Mouse (Mus musculus): ENCODE data around the gene Fam234b. TPM values are rescaled to one million over a fixed set of nuclear protein-coding genes. Genes with fewer than 3 reads are reported as not detected.

The Fam234b gene
- polyA plus RNA-seq, 1 experiment from 2014 or later: 53.9 TPM

DNA sequence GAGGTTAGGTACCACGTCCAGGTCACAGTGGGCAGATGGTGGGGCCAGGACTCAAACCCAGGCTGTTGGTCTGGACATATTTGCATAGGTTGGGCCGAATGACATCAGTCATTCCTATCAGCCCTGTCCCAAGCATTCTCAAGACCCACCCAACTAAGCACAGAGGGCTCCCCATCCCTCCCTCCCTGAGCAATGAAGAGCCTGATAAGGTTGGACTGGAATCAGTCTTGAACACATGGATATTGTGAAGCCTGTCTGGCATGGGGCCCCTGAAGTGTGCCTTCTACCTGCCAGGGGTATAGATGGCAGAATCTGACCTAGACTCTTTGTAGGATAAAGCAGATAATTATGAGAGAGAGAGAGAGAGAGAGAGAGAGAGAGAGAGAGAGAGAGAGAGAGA, 32.1 kb upstream of the Fam234b start:
- Histone ChIP-seq H3K4me3 (no peak overlapping the region), H3K27ac (no peak overlapping the region), H3K4me1 (no peaks in the 10 kb centered on the region), H3K9ac (no peak overlapping the region), H3K4me2 (replicated peaks) (no peak overlapping the region), H3K9me3 (no peaks in the 10 kb centered on the region), H3K36me3 (no peaks in the 10 kb centered on the region), H3K27me3 (replicated peaks) (no peaks in the 10 kb centered on the region)
- ATAC-seq (ENCODE audit: low FRiP score, low read depth): no peak
- WGBS: 87% methylated on average over 2 of the region's 2 CpGs

DNA sequence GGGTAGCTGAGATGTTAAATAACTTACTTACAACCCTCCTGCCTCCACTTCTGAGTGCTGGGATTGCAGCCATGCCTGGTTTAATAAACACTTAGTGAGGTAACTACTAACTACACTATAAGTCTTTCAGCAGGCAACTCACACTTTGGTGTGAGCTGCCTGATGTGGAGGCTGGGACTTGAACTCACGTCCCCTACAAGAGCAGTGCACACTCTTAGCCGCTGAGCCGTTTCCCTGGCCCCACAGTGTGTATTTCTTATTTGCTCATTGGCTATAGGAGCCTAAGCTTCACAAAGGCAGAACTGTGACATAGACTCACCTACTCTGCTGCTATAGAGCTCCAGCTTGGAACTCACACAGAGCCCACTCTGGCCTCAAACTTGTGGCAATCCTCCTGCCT, 31.5 kb upstream of the Fam234b start:
- WGBS: 88% methylated on average over 3 of the region's 3 CpGs
- no peaks in the 10 kb centered on the region for H3K27me3 ChIP-seq (replicated peaks)
- no peak for ATAC-seq (ENCODE audit: low FRiP score, low read depth)
- no peaks in the 10 kb centered on the region for H3K4me1 ChIP-seq
- no peak overlapping the region for H3K4me3 ChIP-seq
- no peak overlapping the region for H3K9ac ChIP-seq
- H3K9me3 ChIP-seq: no peaks in the 10 kb centered on the region
- no peak overlapping the region for H3K27ac ChIP-seq
- H3K4me2 ChIP-seq (replicated peaks): no peak overlapping the region
- H3K36me3 ChIP-seq: no peaks in the 10 kb centered on the region

DNA sequence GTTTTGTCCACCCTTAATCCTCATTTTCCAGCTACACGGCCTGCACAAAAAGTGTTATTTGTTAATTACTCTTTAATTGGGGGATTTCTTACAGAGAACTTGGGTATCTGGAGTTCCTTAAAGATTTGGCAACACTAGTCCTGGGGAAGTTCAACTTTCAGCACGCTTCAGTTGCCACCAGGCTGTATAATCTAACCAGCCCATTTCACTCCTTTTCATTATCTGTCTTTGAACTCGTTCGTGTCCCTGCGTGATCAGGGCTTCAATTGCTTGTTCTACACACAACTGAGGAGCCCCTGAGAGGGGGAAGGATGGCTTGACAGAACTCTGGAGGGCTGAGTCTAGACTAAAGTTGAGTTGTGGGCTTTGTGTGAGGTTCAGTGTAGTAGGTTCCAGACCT, 31.1 kb upstream of the Fam234b start:
- H3K4me3 ChIP-seq: no peak overlapping the region

DNA sequence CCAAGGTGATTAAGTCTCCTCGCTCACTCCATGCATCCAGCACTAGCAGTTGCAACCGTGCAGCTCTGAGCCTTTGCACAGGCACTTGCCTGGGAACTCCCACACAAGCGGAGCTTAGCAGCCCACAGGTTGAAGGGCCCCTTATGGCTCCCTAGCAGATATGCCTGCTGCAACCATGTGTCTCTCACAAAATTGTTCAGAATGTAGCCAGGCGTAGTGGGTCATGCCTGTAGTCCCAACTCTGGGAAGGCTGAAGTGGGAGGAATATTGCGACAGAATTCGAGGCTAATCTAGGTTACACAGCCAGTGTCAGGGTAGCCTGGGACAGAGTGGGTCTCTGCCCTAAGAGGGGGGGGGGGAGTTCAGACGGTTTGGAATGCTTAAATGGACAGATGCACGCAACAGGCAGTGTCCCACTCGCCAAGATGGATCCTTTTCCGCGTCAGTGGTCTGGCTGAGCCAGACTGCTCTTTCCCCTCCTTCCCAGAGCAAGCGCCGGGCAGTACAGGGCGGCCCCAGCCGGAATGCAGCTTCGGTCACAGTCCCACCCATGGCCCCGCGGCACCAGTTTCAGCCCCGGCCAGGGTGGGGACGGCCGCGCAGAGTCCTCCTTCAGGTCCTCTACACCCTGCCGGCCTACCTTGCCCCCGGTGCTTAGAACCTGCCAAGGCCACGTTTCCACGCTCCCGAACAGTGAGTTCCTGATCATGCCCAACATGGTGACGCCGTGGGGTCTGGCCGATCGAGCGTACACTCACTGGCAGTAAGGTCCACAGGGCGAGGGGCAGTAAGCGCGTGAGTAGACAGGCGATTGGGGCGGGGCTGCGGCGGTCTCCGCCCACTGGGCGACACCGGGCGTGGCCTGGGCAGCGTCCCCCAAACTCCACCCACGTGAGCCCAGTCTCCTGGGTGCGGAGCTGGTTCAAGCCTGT, 30.1 kb upstream of the Fam234b start:
- H3K4me3 ChIP-seq: peak overlapping the region; percentile 36
- whole genome bisulfite sequencing: 4% methylated on average over 43 of the region's 46 CpGs

More for the DNA sequence above, 31.1 kb upstream of the Fam234b start:
- H3K4me2 ChIP-seq (replicated peaks): 0 out of 2 replicates have a peak overlapping the region, but pooled peaks have one; percentile 82
- no peaks in the 10 kb centered on the region for H3K27me3 ChIP-seq (replicated peaks)
- no peaks in the 10 kb centered on the region for H3K36me3 ChIP-seq
- H3K9me3 ChIP-seq: no peaks in the 10 kb centered on the region
- H3K27ac ChIP-seq: no peak overlapping the region
- H3K4me1 ChIP-seq: no peaks in the 10 kb centered on the region
- 45% methylated on average over 5 of the region's 5 CpGs for WGBS
- no peak overlapping the region for H3K9ac ChIP-seq
- ATAC-seq (ENCODE audit: low FRiP score, low read depth): no peak

DNA sequence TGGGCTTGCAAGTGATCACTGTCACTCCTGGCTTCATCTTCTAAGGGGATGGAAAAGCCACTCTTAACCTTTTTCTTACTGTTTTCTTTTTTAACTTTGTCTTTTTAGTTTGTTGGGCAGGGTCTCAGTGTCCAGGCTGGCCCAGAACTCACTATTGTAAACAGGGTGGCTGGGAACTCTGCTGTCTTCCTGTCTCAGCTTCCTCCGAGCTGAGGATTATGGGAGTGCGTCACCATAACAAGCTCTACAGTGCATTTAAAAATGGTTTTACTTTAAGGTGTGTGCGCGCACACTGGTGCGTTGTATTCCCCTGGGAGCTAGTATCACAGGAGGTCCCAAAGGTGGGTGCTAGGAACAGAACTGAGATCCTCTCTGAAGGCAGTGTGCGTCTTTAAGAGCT, 29.3 kb upstream of the Fam234b start:
- peak overlapping the region; percentile 82 for H3K4me2 ChIP-seq (replicated peaks)
- H3K9me3 ChIP-seq: no peaks in the 10 kb centered on the region
- no peaks in the 10 kb centered on the region for H3K36me3 ChIP-seq
- peak overlapping the region; percentile 45; the same call in 1 of the 2 replicates for H3K9ac ChIP-seq
- 0 out of 2 replicates have a peak, but pooled peaks have one; percentile 15 for ATAC-seq (ENCODE audit: low FRiP score, low read depth)
- no peak overlapping the region for H3K27ac ChIP-seq
- H3K4me1 ChIP-seq: no peaks in the 10 kb centered on the region
- 75% methylated on average over 6 of the region's 6 CpGs for WGBS
- peak overlapping the region; percentile 36; the same call in 1 of the 2 replicates for H3K4me3 ChIP-seq
- H3K27me3 ChIP-seq (replicated peaks): no peaks in the 10 kb centered on the region

More for the DNA sequence above, 30.1 kb upstream of the Fam234b start:
- peak; percentile 88 for ATAC-seq (ENCODE audit: low FRiP score, low read depth)
- H3K27ac ChIP-seq: no peak overlapping the region
- peak overlapping the region; percentile 45 for H3K9ac ChIP-seq
- H3K36me3 ChIP-seq: no peaks in the 10 kb centered on the region
- no peaks in the 10 kb centered on the region for H3K4me1 ChIP-seq
- no peaks in the 10 kb centered on the region for H3K9me3 ChIP-seq
- H3K27me3 ChIP-seq (replicated peaks): no peaks in the 10 kb centered on the region
- H3K4me2 ChIP-seq (replicated peaks): peak overlapping the region; percentile 82

DNA sequence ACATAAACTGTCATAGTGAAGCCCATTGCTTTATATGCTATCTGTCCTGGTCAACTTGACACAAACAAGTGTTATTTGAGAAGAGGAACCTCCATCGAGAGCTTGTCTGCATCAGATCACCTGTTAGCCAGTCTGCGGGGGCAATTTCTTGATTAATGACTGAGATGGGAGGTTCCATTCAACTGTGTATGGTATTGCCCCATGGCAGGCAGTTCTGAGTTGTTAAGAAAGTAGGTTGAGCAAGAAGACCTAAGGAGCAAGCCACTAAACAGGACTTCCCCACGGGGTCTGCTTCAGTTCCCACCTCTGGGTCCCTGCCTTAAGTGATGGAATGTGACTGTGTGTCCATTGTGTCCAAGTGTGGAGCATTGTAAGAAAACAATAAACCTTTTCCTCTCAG, 28.5 kb upstream of the Fam234b start:
- ATAC-seq (ENCODE audit: low FRiP score, low read depth): no peak
- WGBS: 89% methylated on average over 3 of the region's 3 CpGs
- Histone ChIP-seq H3K4me2 (replicated peaks) (no peak overlapping the region), H3K36me3 (no peaks in the 10 kb centered on the region), H3K9ac (no peak overlapping the region), H3K9me3 (no peaks in the 10 kb centered on the region), H3K27ac (no peak overlapping the region), H3K4me3 (no peak overlapping the region), H3K4me1 (no peaks in the 10 kb centered on the region), H3K27me3 (replicated peaks) (no peaks in the 10 kb centered on the region)

DNA sequence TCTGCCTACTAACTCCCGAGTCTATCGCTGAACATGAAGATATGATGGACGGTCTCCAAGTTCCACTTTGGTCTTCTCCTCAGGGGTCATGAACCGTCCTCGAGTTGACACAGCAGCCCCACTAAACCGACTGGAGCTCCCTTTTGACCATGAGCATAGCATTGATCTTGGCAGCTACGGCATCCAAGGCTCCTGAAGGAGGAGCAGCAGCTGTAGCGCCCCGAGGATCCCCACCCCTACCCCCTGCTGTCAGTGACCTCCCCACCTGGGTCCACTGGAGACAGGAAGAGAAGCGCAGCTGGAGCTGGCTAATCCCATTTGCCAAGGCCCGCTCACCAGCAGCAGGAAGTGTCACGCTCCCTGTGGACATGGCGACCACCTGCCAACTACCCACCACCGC, 26.0 kb upstream of the Fam234b start:
- H3K4me1 ChIP-seq: no peaks in the 10 kb centered on the region
- H3K9me3 ChIP-seq: no peaks in the 10 kb centered on the region
- no peak overlapping the region for H3K9ac ChIP-seq
- no peak overlapping the region for H3K4me2 ChIP-seq (replicated peaks)
- no peak overlapping the region for H3K4me3 ChIP-seq
- WGBS: 76% methylated on average over 14 of the region's 14 CpGs
- no peaks in the 10 kb centered on the region for H3K27me3 ChIP-seq (replicated peaks)
- no peaks in the 10 kb centered on the region for H3K36me3 ChIP-seq
- no peak for ATAC-seq (ENCODE audit: low FRiP score, low read depth)
- H3K27ac ChIP-seq: no peak overlapping the region

DNA sequence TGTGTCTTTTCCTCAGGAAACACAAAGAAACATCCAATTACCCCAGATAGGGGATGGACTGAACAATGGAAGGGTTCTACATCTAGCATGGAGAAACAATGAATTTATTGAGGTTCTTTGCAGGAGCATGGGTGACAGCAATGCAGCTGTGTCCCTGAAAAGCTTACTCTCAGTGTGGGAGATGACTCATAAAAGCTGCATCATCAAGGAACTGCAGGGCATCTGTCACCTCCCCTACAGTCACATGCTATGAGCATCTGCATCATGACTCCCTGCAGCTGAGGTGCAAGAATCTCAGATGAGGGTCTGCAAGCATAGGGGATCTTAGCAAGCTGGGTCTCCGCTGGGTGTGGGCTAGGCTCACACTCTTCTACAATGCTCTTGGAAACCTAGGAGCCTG, 22.8 kb upstream of the Fam234b start:
- 92% methylated on average over 1 of the region's 1 CpGs for WGBS

DNA sequence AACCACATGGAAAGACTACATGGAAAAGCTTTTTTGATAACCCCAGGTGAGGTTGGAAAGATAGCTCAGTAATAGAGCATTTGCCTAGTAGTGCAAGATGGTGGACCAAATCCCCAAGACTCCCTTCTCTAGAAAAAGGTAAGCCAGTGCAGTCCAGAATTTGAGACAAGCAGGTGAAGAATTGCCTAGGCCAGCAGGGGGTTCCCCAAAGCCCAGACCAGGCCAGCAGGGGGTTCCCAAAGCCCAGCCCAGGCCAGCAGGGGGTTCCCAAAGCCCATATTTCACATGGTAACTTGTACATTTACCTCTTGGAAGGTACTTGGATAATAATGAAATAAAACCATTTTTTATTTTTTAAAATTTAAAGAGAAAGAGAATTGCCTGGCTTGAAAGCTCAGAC, 20.5 kb upstream of the Fam234b start:
- H3K9me3 ChIP-seq: no peaks in the 10 kb centered on the region
- H3K4me3 ChIP-seq: no peak overlapping the region
- H3K36me3 ChIP-seq: no peaks in the 10 kb centered on the region
- no peak overlapping the region for H3K27ac ChIP-seq
- no peak for ATAC-seq (ENCODE audit: low FRiP score, low read depth)
- H3K27me3 ChIP-seq (replicated peaks): no peaks in the 10 kb centered on the region
- H3K4me2 ChIP-seq (replicated peaks): no peak overlapping the region
- no peak overlapping the region for H3K9ac ChIP-seq
- no peaks in the 10 kb centered on the region for H3K4me1 ChIP-seq

More for the DNA sequence above, 22.8 kb upstream of the Fam234b start:
- no peaks in the 10 kb centered on the region for H3K9me3 ChIP-seq
- no peak for ATAC-seq (ENCODE audit: low FRiP score, low read depth)
- no peak overlapping the region for H3K9ac ChIP-seq
- H3K4me1 ChIP-seq: no peaks in the 10 kb centered on the region
- no peaks in the 10 kb centered on the region for H3K36me3 ChIP-seq
- H3K4me2 ChIP-seq (replicated peaks): no peak overlapping the region
- H3K27ac ChIP-seq: no peak overlapping the region
- H3K4me3 ChIP-seq: no peak overlapping the region
- no peaks in the 10 kb centered on the region for H3K27me3 ChIP-seq (replicated peaks)

DNA sequence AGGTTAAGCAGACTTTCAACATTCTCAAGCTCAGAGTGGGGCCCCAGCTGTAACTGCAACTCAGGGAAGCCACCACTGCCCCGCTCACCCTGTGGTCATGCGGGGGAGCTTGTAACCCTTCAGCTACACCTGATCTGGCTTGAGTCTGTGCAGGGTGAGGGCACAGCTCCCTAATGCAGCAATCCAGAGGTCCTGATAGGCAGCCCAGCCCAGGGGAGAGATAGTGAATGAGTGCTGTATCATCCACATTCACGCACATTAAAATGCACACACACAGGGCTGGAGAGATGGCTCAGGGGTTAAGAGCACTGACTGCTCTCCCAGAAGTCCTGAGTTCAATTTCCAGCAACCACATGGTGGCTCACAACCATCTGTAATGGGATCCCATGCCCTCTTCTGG, 19.2 kb upstream of the Fam234b start:
- no peak overlapping the region for H3K27ac ChIP-seq
- H3K4me2 ChIP-seq (replicated peaks): no peak overlapping the region
- H3K36me3 ChIP-seq: no peaks in the 10 kb centered on the region
- 49% methylated on average over 3 of the region's 3 CpGs for WGBS
- H3K27me3 ChIP-seq (replicated peaks): no peaks in the 10 kb centered on the region
- ATAC-seq (ENCODE audit: low FRiP score, low read depth): no peak
- no peaks in the 10 kb centered on the region for H3K9me3 ChIP-seq
- H3K4me1 ChIP-seq: no peaks in the 10 kb centered on the region
- H3K4me3 ChIP-seq: no peak overlapping the region
- H3K9ac ChIP-seq: no peak overlapping the region

DNA sequence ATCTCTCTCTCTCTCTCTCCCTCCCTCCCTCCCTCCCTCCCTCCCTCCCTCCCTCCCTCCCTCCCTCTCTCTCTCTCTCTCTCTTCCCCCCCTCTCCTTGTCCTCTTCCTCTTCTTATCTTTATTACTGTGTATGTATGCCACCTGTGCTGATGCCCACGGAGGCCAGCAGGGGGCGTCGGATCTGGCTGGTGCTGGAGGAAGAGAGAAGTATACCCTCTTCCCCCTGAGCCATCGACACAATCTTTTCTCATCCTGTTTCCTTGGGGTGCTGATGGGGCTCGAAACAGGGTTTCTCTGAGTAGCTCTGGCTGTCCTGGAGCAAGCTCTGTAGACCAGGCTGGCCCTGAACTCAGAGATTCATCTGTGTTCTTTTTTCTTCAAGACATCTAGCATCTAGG, 14.9 kb upstream of the Fam234b start:
- Histone ChIP-seq H3K9me3 (no peaks in the 10 kb centered on the region), H3K4me1 (peaks cover 5% of the 10 kb centered on the region; the same call in 1 of the 2 replicates), H3K27ac (no peak overlapping the region), H3K4me3 (no peak overlapping the region), H3K4me2 (replicated peaks) (no peak overlapping the region), H3K36me3 (no peaks in the 10 kb centered on the region), H3K27me3 (replicated peaks) (no peaks in the 10 kb centered on the region), H3K9ac (no peak overlapping the region)
- WGBS: 65% methylated on average over 5 of the region's 5 CpGs
- ATAC-seq (ENCODE audit: low FRiP score, low read depth): no peak

DNA sequence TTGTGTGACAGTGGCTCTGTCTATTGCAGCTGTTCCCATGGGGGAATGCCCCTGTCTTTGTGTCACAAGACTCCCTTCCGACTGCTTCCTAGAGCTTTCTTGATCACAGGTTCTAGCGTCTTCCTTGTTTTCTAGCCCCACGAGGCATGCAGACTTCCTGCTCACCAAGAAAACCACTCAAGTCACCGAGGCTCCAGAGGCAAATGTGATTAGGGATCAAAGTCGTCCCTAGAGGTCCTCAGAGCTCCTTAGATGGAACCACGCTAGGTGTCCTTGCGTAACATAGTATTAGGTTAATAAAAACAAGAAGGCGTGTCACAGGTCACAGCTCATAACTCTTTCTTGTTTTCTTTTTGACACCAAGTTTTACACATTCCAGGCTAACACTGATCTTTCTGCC, 13.8 kb upstream of the Fam234b start:
- Histone ChIP-seq H3K9me3 (no peaks in the 10 kb centered on the region), H3K4me3 (no peak overlapping the region), H3K27ac (no peak overlapping the region), H3K36me3 (no peaks in the 10 kb centered on the region), H3K27me3 (replicated peaks) (no peaks in the 10 kb centered on the region), H3K9ac (no peak overlapping the region), H3K4me2 (replicated peaks) (no peak overlapping the region), H3K4me1 (peaks cover 5% of the 10 kb centered on the region; the same call in 1 of the 2 replicates)
- ATAC-seq (ENCODE audit: low FRiP score, low read depth): no peak
- WGBS: 53% methylated on average over 8 of the region's 8 CpGs
